Mouse (Mus musculus) left cerebral cortex, adult 2 months (tissue): ENCODE measurements at regions not wholly inside any gene's neighbourhood (a gene's known extent, or its start where the extent isn't known, plus 50 kb on each side); places are given as distances from the start of the nearest gene placed in this dataset.

Experiments
- DNase-seq, 2 experiments: peaks; one replicate each; pipeline ENCODE4 v3.0.0; 2021 to 2022; ENCODE audit warnings: low spot score in 2 of 2, mixed read lengths in 1 of 2; ENCODE audit errors: extremely low spot score in 1 of 2
- H3K27ac ChIP-seq: fragments of 200-600 bp; 2 replicates; pipeline ENCODE4 v1.8.1; 2022
- H3K4me3 ChIP-seq: fragments of 200-600 bp; 2 replicates; pipeline ENCODE4 v1.8.1; 2022
- CTCF ChIP-seq: fragments of 200-600 bp; IDR thresholded peaks from 2 replicates; pipeline ENCODE4 v1.8.1; 2022; ENCODE audit warnings: antibody characterized with exemption, mild to moderate bottlenecking, moderate library complexity
- intact Hi-C: fragments of 180-260 bp; cut with DNase I; formaldehyde crosslinking; loops from one replicate; pipeline ENCODE4 v1.15.1; 2025

- Histone ChIP-seq H3K4me3 (no peak overlapping the region), H3K27ac (no peak overlapping the region; the same call in 1 of the 2 replicates)
- TF ChIP-seq CTCF = no peak
- DNase-seq = no peak
- intact Hi-C loops = no loop called here
These were observed 1062.8 kb upstream of the Acvr2a start for GRCm38 (mm10) chr2:47750997-47751623.

GRCm38 (mm10) chr2:47755716-47756115 is 1058.2 kb upstream of the Acvr2a start:
- H3K4me3 ChIP-seq = no peak overlapping the region
- DNase-seq = no peak
- TF ChIP-seq CTCF = no peak
- no peak overlapping the region for H3K27ac ChIP-seq
- intact Hi-C loops = no loop called here

GRCm38 (mm10) chr2:47756248-47756647 is 1057.7 kb upstream of the Acvr2a start:
- no peak; the same call in 1 of the 2 replicates for TF ChIP-seq CTCF
- DNase-seq = no peak
- intact Hi-C loops = no loop called here
- H3K27ac ChIP-seq = no peak overlapping the region
- no peak overlapping the region for H3K4me3 ChIP-seq

- intact Hi-C loops = no loop called here
- H3K4me3 ChIP-seq = no peak overlapping the region
- no peak for TF ChIP-seq CTCF
- H3K27ac ChIP-seq = no peak overlapping the region
- DNase-seq = no peak
These were observed 1038.1 kb upstream of the Acvr2a start for GRCm38 (mm10) chr2:47775766-47776165.

GRCm38 (mm10) chr2:47776965-47777364 is 1036.9 kb upstream of the Acvr2a start:
- TF ChIP-seq CTCF = no peak
- intact Hi-C loops = no loop called here
- Histone ChIP-seq H3K27ac (no peak overlapping the region), H3K4me3 (no peak overlapping the region)
- no peak for DNase-seq

- peak; percentile 50 to 58 for DNase-seq
- peak; percentile 78 for TF ChIP-seq CTCF
- intact Hi-C loops = loop anchor here (1.0 to 5.0 kb wide), 3 partner anchors 216 to 1101 kb away; no protein-coding TSS in a partner anchor
These were observed 1028.1 kb upstream of the Acvr2a start for GRCm38 (mm10) chr2:47785848-47786247.

GRCm38 (mm10) chr2:47822746-47823271 is 991.1 kb upstream of the Acvr2a start:
- no peak for TF ChIP-seq CTCF
- intact Hi-C loops = no loop called here
- Histone ChIP-seq H3K4me3 (no peak overlapping the region), H3K27ac (no peak overlapping the region)
- no peak for DNase-seq

More at GRCm38 (mm10) chr2:47785848-47786247, 1028.1 kb upstream of the Acvr2a start:
- no peak overlapping the region for H3K4me3 ChIP-seq
- H3K27ac ChIP-seq = no peak overlapping the region

- TF ChIP-seq CTCF = no peak
- no peak for DNase-seq
- no peak overlapping the region for H3K27ac ChIP-seq
- no peak overlapping the region for H3K4me3 ChIP-seq
- intact Hi-C loops = no loop called here
These were observed 981.4 kb upstream of the Acvr2a start for GRCm38 (mm10) chr2:47832493-47832892.

- TF ChIP-seq CTCF = no peak
- Histone ChIP-seq H3K27ac (no peak overlapping the region), H3K4me3 (no peak overlapping the region)
- intact Hi-C loops = no loop called here
- no peak for DNase-seq
These were observed 980.4 kb upstream of the Acvr2a start for GRCm38 (mm10) chr2:47833517-47833916.

- no peak for DNase-seq
- TF ChIP-seq CTCF = no peak
- no peak overlapping the region for H3K27ac ChIP-seq
- intact Hi-C loops = no loop called here
- no peak overlapping the region for H3K4me3 ChIP-seq
These were observed 979.7 kb upstream of the Acvr2a start for GRCm38 (mm10) chr2:47834055-47834799.

GRCm38 (mm10) chr2:47857229-47857628 is 956.7 kb upstream of the Acvr2a start:
- Histone ChIP-seq H3K27ac (no peak overlapping the region), H3K4me3 (no peak overlapping the region)
- no peak for TF ChIP-seq CTCF
- intact Hi-C loops = no loop called here
- DNase-seq = no peak

- DNase-seq = no peak
- intact Hi-C loops = no loop called here
- TF ChIP-seq CTCF = no peak
- no peak overlapping the region for H3K27ac ChIP-seq
- no peak overlapping the region for H3K4me3 ChIP-seq
These were observed 951.5 kb upstream of the Acvr2a start for GRCm38 (mm10) chr2:47862446-47862845.
